Mouse (Mus musculus) lung, postnatal 0 days (tissue): ENCODE measurements around the gene Arhgef10l. TPM values are rescaled to one million over a fixed set of nuclear protein-coding genes. Genes with fewer than 3 reads are reported as not detected.
A peak's percentile ranks its signal among the peaks of the same experiment; 100 is the strongest.

Experiments used
- ATAC-seq: fragments of 200-750 bp; cut with Nextera tagmentation; 2 replicates; pipeline ENCODE4 v1.8.0; 2017; ENCODE audit warnings: moderate library complexity
- DNase-seq: peaks from one replicate; pipeline ENCODE4 v3.0.0-alpha.2; 2016; ENCODE audit warnings: low spot score
- H3K27ac ChIP-seq: fragments of 300-500 bp; sonication (generic); 2 replicates; pipeline ENCODE4 v1.5.1; 2014; ENCODE audit warnings: antibody characterized with exemption, mild to moderate bottlenecking, low read length, mixed read lengths
- H3K27me3 ChIP-seq: fragments of 300-500 bp; sonication (generic); replicated peaks from 2 replicates; pipeline ENCODE4 v1.6.1; 2014; ENCODE audit warnings: low read length, mixed read lengths; ENCODE audit not compliant: insufficient read depth
- H3K36me3 ChIP-seq: fragments of 300-500 bp; sonication (generic); 2 replicates; pipeline ENCODE4 v1.6.1; 2014; ENCODE audit warnings: low read length, mixed read lengths; ENCODE audit not compliant: insufficient read depth
- H3K4me1 ChIP-seq: fragments of 300-500 bp; sonication (generic); 2 replicates; pipeline ENCODE4 v1.6.1; 2014; ENCODE audit warnings: antibody characterized with exemption, low read depth, low read length, mixed read lengths; ENCODE audit not compliant: insufficient read depth
- H3K4me2 ChIP-seq: fragments of 300-500 bp; sonication (generic); replicated peaks from 2 replicates; pipeline ENCODE4 v1.6.1; 2014; ENCODE audit warnings: low read depth, mild to moderate bottlenecking, low read length, moderate library complexity, mixed read lengths
- H3K4me3 ChIP-seq: fragments of 300-500 bp; sonication (generic); 2 replicates; pipeline ENCODE4 v1.5.1; 2014; ENCODE audit warnings: low read depth, low read length
- H3K9ac ChIP-seq: fragments of 300-500 bp; sonication (generic); replicated peaks from 2 replicates; pipeline ENCODE4 v1.6.1; 2014; ENCODE audit warnings: low read depth, mild to moderate bottlenecking
- H3K9me3 ChIP-seq: fragments of 300-500 bp; sonication (generic); 2 replicates; pipeline ENCODE4 v1.6.1; 2016; ENCODE audit warnings: low read length, mixed read lengths
- CTCF ChIP-seq: IDR thresholded peaks from 2 replicates; pipeline ENCODE4 v1.5.1; 2016; ENCODE audit warnings: antibody characterized with exemption, mild to moderate bottlenecking
- EP300 ChIP-seq: IDR thresholded peaks from 2 replicates; pipeline ENCODE4 v1.6.1; 2016; ENCODE audit warnings: antibody characterized with exemption, mild to moderate bottlenecking, control low read depth
- WGBS: fragments of 180-500 bp; shearing (Covaris S2); extraction: QIAGEN DNeasy Blood & Tissue Kit; methylation state at CpG from one replicate; pipeline ENCODE4 v1.1.7; 2014; 5-methylcytosine and 5-hydroxymethylcytosine counted together
- polyA plus RNA-seq: library from polyadenylated mRNA; unstranded; fragments of >200 nt; fragmentation: Nextera tagmentation; extraction: Ambion mirVana; gene quantifications from 2 replicates; pipeline ENCODE4 v1.2.1, GENCODE M21; 2015

Gene Arhgef10l
- polyA plus RNA-seq, 1 experiment from 2014 or later = 9.3 TPM

GRCm38 (mm10) chr4:140606197-140606596 is 59.6 kb downstream of the Arhgef10l start:
- Histone ChIP-seq H3K4me2 (no peak overlapping the region), H3K36me3 (no peaks in the 10 kb centered on the region), H3K9ac (no peak overlapping the region), H3K4me3 (no peak overlapping the region), H3K27ac (no peak overlapping the region), H3K4me1 (peaks cover 7% of the 10 kb centered on the region; the same call in 1 of the 2 replicates), H3K27me3 (no peaks in the 10 kb centered on the region), H3K9me3 (no peaks in the 10 kb centered on the region)
- ATAC-seq (no peak), DNase-seq (no peak)
- WGBS = 72% methylated on average over 7 of the region's 7 CpGs
- TF ChIP-seq CTCF = no peak
- no peak for TF ChIP-seq EP300

- WGBS = 68% methylated on average over 7 of the region's 7 CpGs
- Histone ChIP-seq H3K4me2 (no peak overlapping the region), H3K27ac (no peak overlapping the region), H3K9me3 (no peaks in the 10 kb centered on the region), H3K4me1 (peaks cover 3% of the 10 kb centered on the region; the same call in 1 of the 2 replicates), H3K9ac (no peak overlapping the region), H3K4me3 (no peak overlapping the region), H3K36me3 (no peaks in the 10 kb centered on the region), H3K27me3 (no peaks in the 10 kb centered on the region)
- DNase-seq (no peak), ATAC-seq (no peak)
- TF ChIP-seq CTCF (no peak), EP300 (no peak)
Observed at GRCm38 (mm10) chr4:140605790-140606189, 60.0 kb downstream of the Arhgef10l start.

GRCm38 (mm10) chr4:140605247-140605646 is 60.6 kb downstream of the Arhgef10l start:
- TF ChIP-seq CTCF = no peak
- TF ChIP-seq EP300 = no peak
- H3K4me1 ChIP-seq = no peaks in the 10 kb centered on the region
- no peak overlapping the region for H3K9ac ChIP-seq
- no peak overlapping the region for H3K4me2 ChIP-seq
- no peaks in the 10 kb centered on the region for H3K27me3 ChIP-seq
- WGBS = 64% methylated on average over 6 of the region's 6 CpGs
- H3K36me3 ChIP-seq = no peaks in the 10 kb centered on the region
- no peak overlapping the region for H3K27ac ChIP-seq
- ATAC-seq (0 out of 2 replicates have a peak, but pooled peaks have one; percentile 3), DNase-seq (no peak)
- no peaks in the 10 kb centered on the region for H3K9me3 ChIP-seq
- no peak overlapping the region for H3K4me3 ChIP-seq

- TF ChIP-seq CTCF (no peak), EP300 (no peak)
- no peaks in the 10 kb centered on the region for H3K4me1 ChIP-seq
- no peak overlapping the region for H3K27ac ChIP-seq
- ATAC-seq (no peak), DNase-seq (no peak)
- H3K4me2 ChIP-seq = no peak overlapping the region
- no peaks in the 10 kb centered on the region for H3K36me3 ChIP-seq
- H3K9ac ChIP-seq = no peak overlapping the region
- WGBS = 91% methylated on average over 8 of the region's 8 CpGs
- H3K4me3 ChIP-seq = no peak overlapping the region
- no peaks in the 10 kb centered on the region for H3K9me3 ChIP-seq
- no peaks in the 10 kb centered on the region for H3K27me3 ChIP-seq
Observed at GRCm38 (mm10) chr4:140604541-140604940, 61.3 kb downstream of the Arhgef10l start.

GRCm38 (mm10) chr4:140602022-140602421 is 63.8 kb downstream of the Arhgef10l start:
- Histone ChIP-seq H3K4me3 (no peak overlapping the region), H3K9ac (no peak overlapping the region), H3K9me3 (no peaks in the 10 kb centered on the region), H3K27me3 (no peaks in the 10 kb centered on the region), H3K4me1 (no peaks in the 10 kb centered on the region), H3K27ac (no peak overlapping the region; the same call in 1 of the 2 replicates), H3K4me2 (no peak overlapping the region), H3K36me3 (no peaks in the 10 kb centered on the region)
- WGBS = 55% methylated on average over 4 of the region's 4 CpGs
- no peak; the same call in 1 of the 2 replicates for ATAC-seq
- DNase-seq = no peak
- TF ChIP-seq CTCF = no peak
- no peak for TF ChIP-seq EP300

GRCm38 (mm10) chr4:140601153-140601552 is 64.7 kb downstream of the Arhgef10l start:
- Histone ChIP-seq H3K27me3 (no peaks in the 10 kb centered on the region), H3K4me3 (no peak overlapping the region), H3K9ac (no peak overlapping the region), H3K27ac (no peak overlapping the region), H3K9me3 (no peaks in the 10 kb centered on the region), H3K4me2 (no peak overlapping the region), H3K36me3 (no peaks in the 10 kb centered on the region), H3K4me1 (no peaks in the 10 kb centered on the region)
- DNase-seq (no peak), ATAC-seq (no peak)
- 89% methylated on average over 11 of the region's 11 CpGs for WGBS
- TF ChIP-seq EP300 = no peak
- no peak for TF ChIP-seq CTCF

- Histone ChIP-seq H3K36me3 (no peaks in the 10 kb centered on the region), H3K4me2 (no peak overlapping the region), H3K4me3 (no peak overlapping the region), H3K27me3 (no peaks in the 10 kb centered on the region), H3K9me3 (no peaks in the 10 kb centered on the region), H3K27ac (peak overlapping the region; percentile 43), H3K4me1 (no peaks in the 10 kb centered on the region), H3K9ac (no peak overlapping the region)
- TF ChIP-seq EP300 = peak; percentile 85
- no peak for TF ChIP-seq CTCF
- peak; percentile 93 for DNase-seq
- WGBS = 46% methylated on average over 5 of the region's 5 CpGs
- ATAC-seq = peak; percentile 92
Observed at GRCm38 (mm10) chr4:140598846-140599245, 67.0 kb downstream of the Arhgef10l start.
